Mouse (Mus musculus): ENCODE data around the gene Casq2.

The Casq2 gene

DNA sequence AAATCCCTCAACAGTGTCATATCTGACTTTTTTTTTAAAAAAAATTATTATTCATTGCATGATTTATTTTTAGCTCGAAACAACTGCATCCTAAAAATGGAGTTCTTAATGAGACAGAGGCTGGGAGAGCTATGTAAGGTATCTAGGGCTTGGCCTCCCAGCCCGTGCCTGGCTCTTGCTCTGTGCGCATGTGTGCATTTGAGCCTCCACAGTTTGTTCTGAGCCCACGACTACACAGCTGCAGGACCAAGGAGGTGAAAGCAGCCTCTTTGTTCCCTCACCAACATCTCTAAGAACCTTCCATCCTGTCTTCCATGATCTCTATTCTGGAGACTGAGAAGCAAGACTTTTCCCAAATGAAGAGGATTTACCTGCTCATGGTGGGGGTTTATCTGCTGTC lies at the start of gene Casq2:
Gene Casq2 (plus strand): TSS at position 133 of the 400 bp plus-strand sequence.
- DNase-seq: peak; percentile 93

DNA sequence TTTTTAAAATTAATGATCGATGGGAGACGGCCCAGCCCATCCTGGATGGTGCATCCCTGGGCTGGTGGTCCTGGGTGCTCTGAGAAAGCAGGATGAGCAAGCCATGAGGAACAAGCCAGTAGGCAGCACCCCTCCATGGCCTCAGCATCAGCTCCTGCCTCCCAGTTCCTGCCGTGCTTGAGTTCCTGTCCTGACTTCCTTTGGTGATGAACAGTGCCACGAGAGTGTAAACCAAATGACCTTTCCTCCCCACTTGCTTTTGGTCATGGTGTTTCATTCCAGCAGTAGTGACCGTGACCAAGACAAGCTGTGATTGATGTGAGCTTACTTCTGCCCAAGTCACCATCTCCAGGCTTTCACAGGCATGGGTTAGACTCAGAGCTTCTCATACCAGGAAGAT lies 48.4 kb upstream of the Casq2 start:
- peak; percentile 82 for DNase-seq

DNA sequence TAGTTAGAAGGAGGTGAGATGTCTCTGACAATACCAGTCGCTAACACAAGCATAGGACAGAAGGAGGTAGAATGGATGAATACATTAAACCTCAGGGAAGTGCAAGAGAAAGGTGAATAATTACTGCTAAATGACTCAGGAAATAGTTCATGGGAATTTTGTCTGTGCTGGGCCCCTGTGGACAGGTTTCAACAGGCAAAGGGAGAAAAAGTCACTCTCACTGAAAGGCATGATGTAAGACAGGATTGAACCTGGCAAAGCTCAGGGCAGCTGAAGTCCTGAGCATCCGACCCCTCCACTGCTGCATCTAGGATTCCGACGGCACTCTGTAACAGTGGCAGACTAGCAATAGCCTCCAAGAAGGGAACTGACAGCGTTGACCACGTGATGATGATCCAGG lies 47.6 kb upstream of the Casq2 start:
- DNase-seq: no peak

DNA sequence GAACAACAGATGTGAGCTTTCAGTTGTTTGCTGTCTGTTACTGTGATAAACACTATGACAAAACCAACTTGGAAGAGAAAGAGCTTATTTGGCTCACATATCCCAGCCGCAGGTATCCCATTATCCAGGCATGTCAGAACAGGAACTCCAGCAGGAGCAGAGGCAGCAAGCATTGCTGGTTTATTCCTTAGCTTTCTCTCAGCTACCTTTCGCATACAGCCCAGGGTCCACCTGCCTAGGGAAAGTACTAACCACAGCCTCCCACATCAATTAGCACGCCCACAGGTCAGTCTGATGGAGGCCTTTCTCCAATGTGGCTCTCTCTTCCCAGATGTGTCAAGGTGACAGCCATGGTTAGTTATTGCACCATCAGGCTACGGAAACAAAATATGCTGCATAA lies 44.6 kb upstream of the Casq2 start:
- DNase-seq: peak; percentile 41

DNA sequence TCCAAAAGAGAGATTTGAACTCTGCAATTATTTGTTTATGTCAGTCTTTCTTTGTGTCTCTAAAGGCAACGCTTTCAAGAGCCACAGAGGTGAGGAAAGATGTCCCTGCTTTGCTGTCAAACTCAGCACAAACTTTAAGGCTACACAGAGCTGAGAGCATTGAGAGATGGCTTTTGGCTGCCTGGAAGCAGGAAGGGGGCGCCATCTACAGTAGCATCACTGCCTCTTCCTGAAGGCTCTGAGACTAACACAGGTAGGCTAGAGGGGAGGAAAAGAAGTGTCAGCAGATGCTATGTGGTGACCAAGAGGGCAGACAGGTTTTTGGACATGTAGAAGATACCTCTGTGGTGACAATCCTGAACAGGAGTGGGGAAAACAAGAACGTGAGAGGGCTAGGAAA lies 41.1 kb upstream of the Casq2 start:
- DNase-seq: peak; percentile 70

DNA sequence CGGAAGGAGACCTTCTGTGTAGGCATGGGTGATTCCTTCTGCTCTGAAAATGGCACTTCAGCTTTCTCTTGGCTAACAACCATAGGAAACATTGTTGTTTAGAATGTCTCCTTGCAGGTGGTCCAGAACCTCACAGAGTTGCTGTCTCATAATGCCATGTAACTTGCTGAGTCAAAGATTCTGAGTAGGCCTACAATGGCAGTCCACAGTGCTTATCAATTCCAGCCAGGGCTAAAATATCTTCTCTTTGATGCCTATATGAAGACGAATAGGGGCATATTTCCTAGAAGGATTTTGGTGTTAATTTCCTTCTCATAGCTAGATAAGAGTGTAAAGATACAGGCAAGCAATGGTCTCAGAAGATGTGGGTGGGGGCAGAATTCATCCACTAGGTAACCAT lies 38.7 kb upstream of the Casq2 start:
- DNase-seq: no peak

DNA sequence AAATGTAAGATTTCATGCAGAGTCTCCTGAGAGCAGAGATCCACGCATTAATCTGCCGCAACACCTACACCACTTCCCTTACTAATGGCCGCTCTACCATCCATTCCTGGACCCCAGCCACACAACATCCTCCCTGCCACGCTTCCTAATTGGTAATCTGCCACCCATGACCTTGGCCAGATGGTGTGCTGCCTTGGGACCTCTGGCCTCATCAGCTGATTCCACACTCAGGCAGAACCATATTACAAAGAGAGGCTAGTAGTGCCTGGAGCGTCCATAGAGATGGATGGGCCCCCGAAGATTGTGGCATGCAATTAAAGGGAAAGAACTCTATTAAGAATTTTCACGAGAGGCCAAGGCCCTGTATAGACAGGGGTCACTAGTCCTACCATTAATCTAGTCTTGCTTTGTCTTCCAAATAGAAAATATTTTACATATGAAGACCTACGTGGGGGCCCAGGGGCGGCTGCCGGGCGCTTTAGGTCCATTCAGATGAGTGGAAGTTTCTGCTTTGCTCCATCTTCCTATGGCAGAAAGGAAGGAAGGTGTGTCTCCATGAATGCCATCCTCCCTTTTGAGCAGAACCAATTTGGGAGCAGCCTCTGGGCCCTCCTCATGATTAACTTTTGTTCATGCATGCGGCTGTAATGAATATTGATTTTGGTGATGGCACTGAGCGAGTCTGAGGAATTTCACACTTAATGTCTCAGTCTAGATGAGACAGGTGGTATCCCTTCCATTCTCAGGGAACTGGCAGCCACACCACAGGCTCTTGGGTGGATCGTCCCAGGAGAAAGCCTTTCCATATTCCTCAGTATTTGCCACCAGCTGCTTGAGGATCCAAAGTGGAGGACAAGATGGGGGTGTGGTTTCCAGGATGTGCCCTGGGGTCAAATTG lies 36.8 kb upstream of the Casq2 start:
- peak; percentile 76 for DNase-seq

DNA sequence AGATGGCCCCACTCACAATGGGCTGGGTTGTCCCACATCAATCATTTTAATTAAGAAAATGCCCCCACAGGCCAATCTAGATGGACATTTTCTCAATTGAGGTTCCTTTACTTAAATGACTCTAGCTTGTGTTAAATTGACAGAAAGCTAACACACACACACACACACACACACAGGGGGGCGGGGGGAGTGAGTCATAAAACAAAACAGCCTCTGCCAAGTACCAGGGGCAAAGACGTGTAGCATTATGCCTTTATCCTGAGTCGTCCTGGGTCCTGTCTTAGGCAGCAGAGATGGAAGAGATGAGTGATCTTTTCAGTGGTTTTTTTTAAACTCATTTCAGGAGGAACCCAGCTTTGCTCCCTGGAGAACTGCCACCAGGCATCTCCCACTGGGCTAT lies 34.2 kb upstream of the Casq2 start:
- DNase-seq: peak; percentile 2

DNA sequence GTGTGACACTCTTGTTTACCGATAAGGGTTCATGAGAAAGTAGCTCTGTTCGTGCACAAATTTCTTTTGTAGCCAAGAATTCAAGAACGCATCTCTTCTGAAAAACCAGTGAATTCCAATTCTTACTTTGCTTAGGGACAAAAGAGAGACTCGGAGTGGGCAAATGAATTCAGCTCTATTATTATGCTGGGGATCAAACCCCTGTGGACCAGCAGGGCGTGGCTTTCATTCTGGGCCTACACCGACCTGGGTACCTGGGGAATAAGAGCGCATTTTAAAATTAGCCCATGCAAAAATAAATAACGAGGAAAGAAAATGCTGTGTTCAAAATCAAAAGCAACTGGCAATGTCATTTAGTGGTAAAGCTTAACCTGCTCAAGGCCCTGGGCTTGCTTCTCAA lies 32.9 kb upstream of the Casq2 start:
- DNase-seq: peak; percentile 29

DNA sequence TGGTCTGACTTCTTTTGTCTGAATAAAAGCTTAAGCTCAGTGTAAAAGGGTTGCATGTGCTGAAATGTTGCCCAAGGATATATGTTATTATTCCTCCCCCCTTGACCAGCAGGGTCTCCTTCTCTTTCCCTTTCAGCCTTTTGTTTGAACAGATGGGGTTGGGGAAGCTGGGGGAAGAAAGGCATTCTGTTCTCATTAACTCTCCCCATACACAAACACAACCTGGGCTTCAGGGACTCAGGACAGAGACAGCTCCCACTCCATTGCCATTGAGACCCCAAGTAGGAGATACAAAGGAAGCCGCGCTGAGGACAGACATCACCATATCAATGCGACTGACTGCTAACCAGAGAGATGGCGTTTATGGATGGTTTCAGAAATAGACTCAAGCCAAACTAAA lies 30.3 kb upstream of the Casq2 start:
- DNase-seq: peak; percentile 58

DNA sequence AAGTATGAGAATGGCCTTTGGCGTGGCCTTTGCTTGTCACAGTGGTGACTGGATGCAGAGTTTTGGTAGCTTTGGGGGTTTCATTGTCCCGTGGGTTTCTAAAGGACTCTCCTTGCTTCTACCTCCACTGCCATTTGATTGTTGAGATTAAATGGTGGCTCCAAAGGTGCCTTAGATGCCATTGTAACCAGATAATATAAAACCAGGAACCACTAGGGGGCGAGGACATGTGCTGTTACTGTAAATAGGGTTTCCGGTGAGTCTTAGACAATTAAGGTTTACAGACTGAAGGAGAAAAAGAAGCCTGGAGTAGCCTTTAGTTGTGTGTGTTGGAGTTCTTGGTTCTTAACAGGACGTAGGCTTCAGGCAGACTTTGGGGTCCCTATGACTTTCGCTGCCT lies 26.1 kb upstream of the Casq2 start:
- DNase-seq: no peak

DNA sequence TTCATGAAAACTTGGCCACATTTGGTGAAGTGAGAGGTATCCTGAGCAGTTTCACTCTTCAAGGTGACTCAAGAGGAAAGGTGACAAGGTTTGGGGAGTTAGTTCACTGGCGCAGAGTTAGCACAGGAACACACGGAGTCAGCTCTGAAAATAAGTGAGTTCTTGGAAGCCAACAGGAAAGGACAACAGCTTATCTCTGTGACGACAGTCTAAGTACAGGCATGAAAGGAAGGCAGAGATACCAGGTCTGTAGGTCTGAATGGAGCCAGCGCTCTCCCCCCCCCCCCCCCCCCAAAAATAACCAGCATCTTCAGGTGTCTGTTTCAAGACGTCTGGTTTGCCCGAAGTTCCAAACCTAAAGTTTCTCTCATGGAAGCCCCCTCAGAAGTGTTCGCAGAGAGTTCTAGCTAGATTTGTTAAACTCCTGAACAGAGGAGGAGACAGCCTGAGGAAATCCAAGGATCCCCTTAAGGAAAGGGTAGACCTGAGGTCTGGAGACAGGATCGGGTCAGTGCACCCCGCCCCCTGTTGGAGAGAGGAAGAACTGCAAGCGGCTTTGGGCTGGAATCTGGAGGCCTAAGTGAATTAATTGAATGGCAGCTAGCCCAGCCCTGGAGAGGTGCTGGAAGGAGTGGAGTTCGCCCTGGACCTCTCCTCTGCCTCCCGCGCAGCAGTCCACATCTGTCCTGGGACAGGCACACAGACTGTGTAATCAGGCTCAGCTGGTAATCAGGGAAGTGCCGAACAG lies 24.1 kb upstream of the Casq2 start:
- peak; percentile 96 for DNase-seq

DNA sequence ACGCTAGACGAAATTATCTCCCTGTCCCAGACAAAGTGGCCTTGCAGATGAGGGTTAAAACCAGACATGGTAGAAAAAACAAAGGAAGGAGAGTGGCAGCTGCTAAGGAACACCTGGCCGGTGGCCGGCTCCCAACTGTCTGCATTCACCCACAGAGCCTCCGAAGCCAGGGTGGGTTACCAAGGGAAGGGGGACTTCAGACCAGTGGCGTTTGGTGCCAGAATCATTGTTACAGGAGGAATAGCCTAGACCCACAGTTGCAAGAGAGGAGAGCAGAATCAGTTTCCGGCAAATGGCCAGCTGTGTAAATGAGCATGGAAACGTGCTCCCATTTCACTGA lies 23.6 kb upstream of the Casq2 start:
- no peak for DNase-seq

DNA sequence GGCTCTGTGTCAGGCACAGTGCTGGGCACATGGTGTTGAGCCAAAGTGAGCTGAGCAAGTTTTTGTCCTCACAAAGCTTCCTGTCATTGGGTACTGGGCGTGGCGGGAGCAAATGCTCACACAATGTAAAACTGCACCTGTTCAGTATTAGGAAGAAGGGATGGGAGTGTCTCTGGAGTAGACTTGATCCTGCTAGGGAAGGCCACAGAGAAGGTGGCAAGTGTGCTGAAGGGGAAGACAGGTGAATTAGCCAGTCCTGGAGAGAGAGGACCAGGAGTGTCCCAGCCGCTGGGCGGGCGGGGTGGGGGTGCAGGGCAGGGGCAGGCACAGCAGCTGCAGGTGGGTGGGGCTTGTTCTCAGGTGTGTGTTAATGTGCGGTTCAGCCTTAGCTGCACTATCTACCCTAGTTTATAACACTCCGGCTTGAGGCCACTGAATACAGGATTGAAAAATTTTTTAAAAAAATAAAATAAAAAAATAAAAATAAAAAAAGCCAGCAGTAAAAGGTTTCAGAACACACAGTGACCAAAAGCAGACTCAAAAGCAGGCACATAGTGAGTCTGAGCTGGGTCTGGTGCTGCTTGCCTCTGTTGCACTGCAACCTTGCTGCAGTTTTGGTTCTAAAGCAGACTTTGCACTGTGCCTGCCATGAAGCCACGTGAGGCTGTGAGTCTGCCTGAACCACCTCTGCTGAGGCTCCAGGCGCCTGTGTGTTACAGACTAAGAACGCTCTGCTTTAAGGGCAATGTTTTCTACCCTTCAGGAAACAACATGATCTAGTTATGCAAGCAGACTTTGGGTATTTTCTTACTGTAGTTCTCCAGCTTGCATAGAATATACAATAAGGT lies 22.7 kb upstream of the Casq2 start:
- peak; percentile 66 for DNase-seq

DNA sequence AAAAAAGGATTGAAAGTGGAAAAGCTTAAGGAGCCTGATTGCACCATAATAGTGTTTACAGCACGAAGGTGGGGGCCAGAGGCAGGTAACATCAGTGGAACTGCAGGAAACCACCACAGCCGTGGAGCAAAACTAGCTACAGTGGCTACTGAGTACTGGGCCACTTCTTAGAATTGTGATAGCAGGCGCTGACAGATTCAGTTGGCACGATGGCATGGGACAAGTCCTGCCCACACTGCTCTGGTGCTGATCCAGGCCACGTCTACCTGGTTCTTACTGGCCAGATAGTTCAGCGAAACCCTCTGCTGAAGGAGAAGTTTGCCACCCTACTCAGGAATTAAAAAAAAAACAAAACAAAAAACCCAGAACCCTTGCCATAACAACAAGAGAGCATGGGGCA lies 21.6 kb upstream of the Casq2 start:
- DNase-seq: peak; percentile 93

DNA sequence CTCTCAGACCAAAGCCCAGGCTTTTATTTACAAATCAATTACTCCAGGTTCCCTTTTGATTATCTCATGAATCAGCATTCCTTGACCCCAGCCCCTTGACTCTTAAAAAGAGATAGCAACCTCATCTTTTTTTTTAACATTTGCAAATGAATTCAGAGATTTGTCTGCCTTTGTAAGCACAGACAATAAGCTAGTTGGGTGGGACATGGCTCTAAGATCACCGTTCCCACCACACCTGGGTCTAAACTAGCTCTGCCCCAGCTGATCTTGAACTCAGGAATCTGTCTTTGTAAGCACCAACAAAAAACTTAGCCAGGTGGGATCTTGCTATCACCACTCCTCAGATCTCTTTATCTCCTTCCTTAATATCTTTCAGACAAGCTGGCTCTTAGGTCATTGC lies 18.9 kb upstream of the Casq2 start:
- no peak for DNase-seq

DNA sequence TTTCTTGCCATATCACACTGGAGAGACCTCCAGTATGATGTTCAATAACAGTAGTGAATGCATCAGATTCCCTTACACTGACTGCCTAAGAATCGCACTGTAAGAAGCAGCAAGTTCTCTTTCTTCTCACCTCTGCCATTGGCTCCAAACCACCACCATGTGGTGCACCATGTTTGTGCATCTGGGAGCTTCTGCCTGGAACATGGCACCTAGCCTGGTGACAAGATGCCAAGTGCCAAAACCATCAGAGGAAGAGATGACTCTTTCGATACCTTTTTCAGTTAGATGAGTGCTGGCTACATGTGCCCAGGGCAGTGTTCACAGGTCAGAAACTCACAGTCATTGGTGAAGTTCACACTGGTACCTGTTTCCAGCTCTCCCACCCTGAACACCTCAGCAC lies 18.4 kb upstream of the Casq2 start:
- peak; percentile 23 for DNase-seq

DNA sequence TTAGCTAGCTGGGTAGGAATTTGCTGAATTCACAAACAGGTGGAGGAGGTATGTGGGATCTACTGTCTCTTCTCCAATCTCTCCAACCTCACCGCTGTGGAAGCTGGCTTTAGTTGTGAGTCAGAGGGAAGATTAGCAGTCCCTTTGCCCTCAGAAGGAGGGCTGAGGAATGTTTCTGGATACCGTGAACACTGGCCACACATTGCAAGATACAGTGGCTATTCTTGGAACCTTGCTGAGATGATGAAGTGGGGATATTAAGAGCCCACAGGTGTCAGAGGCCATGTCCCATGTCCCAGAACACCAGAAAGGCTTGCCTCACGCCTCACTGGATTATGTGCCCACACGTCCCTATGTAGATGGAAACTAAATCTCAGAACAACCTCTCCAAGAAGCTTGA lies 17.0 kb upstream of the Casq2 start:
- DNase-seq: no peak

DNA sequence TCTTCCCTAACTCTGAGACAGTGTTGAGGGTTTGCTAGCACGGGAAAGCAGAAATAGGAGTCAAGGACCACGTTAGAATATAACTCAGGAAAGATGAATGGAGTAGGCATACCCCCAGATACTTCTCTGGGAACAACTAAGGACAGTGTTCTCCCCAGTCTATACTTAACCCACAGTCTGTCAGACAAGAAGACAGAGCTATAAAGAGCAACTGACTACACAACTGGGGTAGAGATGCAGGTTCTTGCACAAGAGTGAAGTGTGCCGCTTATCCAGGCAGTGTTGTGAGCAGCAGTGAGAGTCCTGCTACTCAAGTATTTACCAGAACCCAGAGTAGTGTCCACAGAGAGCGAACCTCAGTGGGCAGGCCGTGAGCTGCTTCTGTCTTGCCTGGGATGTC lies 16.5 kb upstream of the Casq2 start:
- DNase-seq: no peak

DNA sequence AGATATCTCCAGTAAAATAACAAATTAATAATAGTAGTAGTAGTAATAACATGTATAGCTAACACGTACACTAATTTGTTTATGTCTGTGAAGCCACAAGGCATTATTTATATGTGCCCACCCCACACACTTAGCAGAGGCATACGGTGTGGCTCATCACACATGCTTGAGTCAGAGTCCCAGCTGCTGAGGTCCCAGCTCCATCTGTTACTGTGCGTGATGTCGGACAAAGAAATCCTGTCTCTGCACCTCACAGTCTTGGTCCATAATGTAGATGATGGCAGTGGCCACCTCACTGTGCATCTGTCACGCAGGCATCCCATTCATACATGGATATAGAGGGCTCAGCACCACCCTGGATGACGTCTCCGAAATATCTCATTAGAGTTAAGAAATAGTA lies 15.9 kb upstream of the Casq2 start:
- DNase-seq: no peak

DNA sequence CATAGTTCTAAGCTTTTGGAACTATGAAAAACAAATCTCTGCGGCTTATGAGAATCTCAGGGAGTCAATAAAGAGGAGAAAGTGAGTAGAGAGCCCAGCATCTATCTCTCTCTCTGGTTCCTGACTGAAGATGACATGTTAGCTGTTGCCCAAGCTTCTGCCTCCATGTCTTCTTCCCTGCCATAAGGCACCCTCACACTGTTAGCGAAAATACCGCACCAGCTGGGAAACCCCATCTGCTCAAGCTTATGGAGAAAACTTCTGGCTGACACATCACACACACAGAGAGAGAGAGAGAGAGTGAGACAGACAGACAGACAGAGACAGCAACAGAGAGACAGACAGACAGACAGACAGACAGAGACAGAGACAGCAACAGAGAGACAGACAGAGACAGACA lies 15.2 kb upstream of the Casq2 start:
- no peak for DNase-seq

DNA sequence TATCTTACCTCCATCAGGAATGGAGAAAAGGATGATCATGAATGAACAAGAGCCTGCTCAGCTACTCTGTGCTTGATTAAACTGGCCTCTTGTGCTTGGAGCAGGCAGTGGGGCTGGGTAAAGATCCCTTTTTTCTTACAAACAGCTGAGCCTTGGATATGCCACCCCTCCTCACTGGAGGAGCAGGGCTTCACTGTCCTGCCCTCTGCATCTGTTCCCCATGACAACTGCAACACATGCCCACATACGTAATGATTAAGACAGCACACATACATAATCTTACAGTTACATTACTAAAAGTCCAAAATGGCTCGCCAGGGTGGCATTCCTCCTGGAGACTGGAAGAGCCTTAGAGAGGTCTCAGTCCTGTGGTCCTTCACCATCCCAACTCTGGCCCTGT lies 6.8 kb upstream of the Casq2 start:
- no peak for DNase-seq

DNA sequence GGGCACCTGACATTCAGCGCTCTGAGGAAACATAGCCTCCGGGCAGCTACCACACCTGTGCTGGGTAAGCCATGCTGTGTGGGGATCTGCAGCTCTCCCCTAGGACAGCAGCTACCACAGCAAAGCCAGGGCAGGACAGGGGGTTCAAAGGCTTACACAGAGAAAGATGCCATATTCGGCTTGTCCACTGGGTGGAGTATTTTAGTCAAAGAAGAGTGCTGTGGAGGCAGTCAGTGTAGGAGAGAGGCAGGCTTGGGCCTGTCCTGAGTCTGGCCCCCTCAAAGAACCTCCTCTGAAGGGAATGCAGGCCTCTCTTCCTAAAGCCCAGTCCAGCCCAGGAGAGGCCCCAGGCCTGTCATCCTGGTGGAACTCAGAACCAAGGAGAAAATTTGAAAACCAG lies 4.4 kb upstream of the Casq2 start:
- peak; percentile 96 for DNase-seq

Data from heart, adult 11 months (tissue).